Mouse (Mus musculus): ENCODE measurements around the gene Camkv.
A peak's percentile ranks its signal among the peaks of the same experiment; 100 is the strongest.

Camkv gene

DNA sequence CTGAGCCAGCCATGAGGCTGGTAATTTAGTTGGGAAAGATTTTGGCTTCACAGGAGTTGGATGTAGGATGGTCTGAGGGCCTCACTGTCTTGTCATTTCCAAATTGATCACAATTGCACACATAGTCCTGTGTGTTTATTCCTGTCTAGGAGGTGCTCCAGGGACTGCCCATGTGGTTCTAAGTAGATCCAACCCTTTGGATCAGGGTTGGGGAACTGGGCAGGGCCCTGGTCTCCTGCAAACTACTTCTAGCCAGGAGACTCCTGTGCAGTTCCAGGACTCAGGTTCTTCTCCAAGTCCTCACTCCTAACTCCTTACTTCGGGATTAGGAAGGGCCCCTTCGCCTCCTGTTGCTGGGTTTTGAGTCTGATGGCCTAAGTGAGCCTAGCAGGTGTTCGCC is at the start of gene Camkv:
Gene Camkv (plus strand): TSS at position 301 of the 400 bp plus-strand sequence.
- DNase-seq (ENCODE audit: extremely low spot score, low spot score), result no peak

DNA sequence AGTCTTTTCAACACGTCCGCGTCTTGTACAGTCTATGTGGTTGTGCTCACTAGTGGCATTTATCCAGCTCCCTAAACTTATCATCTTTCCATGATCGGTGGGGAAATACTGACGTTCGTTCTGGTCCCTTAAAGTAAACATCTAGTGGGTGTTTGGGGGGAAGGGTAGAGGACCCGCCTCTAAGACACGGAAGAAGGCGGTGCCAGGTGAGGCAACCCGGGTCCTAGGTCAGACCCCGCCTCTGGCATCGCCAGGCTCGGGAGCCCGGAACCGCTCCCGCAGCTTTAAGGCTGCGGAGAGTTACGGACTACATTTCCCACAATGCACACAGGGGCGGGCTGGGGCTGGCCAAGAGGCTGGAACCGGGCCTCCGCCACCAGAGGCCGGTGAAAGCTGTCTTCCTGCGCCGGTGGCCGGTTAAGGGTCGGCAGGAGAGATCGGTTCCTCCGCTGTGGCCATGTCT is 47.6 kb upstream of the Camkv start, which contains the start of gene Mon1a:
Gene Mon1a (plus strand): TSS at position 348 of the 463 bp plus-strand sequence.
- peak; percentile 79 for DNase-seq (ENCODE audit: extremely low spot score, low spot score)

DNA sequence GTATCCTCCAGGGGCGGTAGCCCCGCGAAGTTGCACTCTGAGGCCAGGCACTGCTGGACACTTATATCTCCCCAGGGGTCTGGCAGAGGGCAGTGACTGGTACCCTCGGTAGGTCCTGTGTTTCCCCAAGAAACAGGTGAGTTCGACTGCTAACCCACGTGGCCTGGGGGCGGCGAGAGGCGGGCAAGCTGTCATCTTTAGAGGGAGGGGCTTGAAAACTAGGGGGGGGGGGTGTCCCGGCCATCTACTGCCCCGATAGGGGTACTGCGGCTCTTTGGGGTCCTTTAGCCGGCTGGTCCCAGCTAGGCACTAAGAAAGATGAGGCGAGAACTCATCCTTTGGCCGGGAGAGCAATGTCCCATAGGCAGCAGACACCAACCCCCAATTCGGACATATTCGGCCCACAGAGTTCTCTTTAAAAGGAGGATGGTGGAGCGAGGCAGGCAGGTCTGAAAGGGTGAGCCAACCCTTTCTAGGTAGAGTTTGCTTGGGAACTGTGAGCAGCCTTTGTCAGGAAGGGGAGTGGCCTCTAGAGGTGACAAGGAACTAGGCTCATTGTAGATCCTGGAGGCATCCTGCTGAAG is 47.1 kb upstream of the Camkv start:
- no peak for DNase-seq (ENCODE audit: extremely low spot score, low spot score)

DNA sequence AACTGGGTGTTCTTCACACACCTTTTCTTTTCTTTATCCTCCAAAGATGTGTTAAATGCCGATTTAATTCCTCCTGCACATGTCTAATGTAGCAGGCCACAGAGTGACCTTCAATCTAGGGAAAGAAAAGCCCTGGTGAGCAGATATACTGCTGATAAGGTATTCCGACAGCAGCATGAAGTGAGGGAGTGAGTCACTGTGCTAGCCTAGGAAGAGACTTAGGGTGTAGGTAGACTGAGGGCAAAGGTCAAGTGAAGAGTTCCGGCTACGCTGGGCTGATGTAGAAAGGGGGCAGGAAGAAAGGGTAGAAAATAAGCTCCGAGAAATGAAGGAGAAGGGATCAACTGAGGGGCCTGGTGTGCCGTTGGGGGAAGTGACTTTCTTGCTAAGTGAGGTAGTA is 45.2 kb upstream of the Camkv start:
- no peak for DNase-seq (ENCODE audit: extremely low spot score, low spot score)

DNA sequence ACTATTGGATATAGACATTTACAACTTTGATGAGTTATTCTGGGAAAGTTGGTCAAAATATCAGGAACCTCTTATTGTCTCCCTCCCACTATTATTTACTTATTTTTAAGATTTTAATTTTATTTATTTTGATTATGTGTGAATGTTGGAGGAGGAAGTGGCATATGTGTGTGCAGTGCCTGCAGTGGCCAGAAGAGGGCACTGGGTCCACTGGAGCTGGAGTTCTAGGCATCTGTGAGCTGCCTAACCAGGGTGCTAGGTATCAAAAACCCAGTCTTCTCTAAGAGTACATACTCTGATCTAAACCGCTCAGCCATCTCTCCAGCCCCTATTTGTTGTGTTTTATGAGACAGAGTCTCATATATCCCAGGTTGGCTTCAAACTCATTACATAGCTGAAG is 44.5 kb upstream of the Camkv start:
- no peak for DNase-seq (ENCODE audit: extremely low spot score, low spot score)

DNA sequence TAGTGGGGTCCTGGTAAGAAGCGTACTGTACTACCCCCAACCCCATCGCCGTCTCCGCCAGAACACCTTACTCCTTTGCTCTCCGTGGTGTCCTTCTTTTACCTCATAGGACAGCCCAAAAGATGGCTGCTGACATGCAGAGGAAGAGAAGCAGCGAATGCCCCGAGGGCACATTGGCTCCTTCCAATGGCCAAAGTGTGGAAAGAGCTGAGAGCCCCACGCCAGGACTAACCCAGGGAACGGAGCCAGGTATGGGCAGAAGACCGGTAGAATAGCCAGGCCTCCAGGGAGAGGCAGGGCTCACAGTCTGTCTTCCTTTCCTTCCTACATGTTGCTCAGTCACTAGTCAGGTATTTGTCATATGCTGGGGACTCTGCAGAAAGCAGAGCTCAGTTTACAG is 36.9 kb upstream of the Camkv start:
- no peak for DNase-seq (ENCODE audit: extremely low spot score, low spot score)

DNA sequence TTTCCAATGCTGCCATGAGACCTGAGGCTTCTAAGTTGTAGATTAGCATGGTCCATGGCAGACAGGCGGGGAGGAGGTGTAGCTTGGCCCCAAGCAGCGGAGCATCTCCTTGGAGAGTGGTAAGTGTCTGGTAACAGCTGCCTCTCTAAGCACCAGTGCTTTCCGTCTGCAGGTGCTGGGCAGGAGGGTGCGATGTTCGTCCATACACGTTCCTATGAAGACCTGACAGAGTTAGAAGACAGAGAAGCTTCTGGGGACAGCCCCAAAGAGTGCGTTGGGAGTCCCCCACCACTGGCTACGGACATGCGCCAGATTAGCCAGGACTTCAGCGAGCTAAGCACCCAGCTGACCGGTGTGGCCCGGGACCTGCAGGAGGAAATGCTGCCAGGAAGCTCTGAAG is 35.6 kb upstream of the Camkv start:
- no peak for DNase-seq (ENCODE audit: extremely low spot score, low spot score)

DNA sequence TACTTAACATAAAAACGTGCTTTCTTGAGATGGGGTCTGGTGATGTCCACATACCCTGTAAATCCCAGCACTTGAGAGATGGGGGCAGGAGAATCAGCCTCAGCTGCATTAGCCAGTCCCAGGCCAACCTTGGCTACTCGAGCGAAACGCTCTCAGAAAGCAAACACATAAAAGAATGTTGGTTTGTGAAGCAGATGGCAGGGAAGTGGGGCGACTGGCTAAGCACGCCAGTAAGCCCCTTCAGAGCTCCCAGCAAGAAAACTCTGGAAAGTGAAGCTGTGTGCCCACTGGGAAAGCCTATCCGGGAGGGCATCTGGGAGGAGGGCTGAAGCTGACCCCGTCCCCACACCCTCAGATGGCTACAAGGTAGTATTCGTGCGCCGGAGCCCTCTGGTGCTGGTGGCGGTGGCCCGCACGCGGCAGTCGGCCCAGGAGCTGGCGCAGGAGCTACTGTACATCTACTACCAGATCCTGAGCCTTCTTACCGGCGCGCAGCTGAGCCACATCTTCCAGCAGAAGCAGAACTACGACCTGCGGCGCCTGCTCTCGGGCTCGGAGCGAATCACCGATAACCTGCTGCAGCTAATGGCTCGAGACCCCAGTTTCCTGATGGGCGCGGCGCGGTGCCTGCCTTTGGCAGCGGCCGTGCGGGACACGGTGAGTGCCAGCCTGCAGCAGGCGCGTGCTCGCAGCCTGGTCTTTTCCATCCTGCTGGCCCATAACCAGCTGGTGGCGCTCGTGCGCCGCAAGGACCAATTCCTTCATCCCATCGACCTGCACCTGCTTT is 34.4 kb upstream of the Camkv start:
- peak; percentile 82 for DNase-seq (ENCODE audit: extremely low spot score, low spot score)

DNA sequence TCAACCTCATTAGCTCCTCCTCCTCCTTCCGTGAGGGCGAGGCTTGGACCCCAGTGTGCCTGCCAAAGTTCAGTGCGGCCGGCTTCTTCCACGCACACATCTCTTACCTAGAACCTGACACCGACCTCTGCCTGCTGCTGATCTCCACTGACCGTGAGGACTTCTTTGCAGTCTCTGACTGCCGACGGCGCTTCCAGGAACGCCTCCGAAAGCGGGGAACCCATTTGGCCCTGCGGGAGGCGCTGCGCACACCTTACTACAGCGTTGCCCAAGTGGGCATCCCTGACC is 33.9 kb upstream of the Camkv start:
- no peak for DNase-seq (ENCODE audit: extremely low spot score, low spot score)

DNA sequence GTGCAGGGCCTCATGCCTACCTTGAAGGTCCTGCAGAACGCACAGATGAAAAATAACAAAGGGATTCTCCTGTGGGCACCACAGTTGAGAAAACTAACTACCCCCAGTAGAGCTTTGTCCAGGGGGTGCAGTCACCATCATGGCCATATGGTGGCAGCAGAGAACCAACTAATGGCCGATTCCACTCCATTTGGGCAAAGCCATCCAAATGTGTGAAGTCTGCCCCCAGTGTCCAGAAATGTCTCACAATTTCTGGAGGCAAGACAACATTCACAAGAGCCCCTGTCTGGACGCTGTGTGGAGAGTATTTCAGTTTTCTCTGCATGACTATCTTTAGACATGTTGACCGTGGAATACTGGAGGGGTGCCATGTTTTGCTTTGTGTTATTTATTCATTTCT is 30.7 kb upstream of the Camkv start:
- peak; percentile 89 for DNase-seq (ENCODE audit: extremely low spot score, low spot score)

DNA sequence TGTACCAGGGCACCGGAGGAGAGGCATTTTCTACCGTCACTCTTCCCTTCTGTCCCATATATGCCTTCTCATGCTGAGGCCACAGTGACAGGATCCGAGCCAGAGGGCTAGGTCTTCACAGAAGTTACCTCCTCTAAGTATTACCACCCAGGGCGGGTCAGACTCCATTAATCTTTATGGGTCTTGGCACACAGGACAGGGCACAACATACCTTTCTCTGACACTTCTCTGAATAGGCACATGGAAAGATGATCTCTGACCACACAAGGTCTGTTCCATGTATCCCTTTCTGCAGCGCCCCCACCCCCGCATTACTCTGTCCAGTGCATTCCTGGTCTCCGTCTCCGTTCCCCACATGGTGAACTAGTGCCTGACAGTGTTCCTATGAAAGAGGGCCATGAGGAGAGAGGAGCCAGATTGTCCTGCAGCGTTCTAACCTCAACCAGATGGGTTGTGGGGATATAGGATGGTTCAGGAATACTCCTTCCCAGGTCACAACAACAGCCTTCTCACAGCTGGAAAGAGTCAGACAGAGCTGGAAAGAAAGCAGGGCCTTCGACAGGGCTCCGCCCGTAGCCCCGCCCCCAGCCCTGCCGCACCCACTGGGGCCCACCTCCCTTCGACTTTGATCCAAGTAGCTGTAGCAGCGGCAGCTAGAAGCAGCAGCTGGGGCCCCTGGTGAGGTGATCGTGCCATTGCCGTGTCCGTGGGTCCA is 29.1 kb upstream of the Camkv start, which contains the start of gene Mst1r:
Gene Mst1r (plus strand): TSS at position 622 of the 715 bp plus-strand sequence.
- peak; percentile 65 for DNase-seq (ENCODE audit: extremely low spot score, low spot score)

DNA sequence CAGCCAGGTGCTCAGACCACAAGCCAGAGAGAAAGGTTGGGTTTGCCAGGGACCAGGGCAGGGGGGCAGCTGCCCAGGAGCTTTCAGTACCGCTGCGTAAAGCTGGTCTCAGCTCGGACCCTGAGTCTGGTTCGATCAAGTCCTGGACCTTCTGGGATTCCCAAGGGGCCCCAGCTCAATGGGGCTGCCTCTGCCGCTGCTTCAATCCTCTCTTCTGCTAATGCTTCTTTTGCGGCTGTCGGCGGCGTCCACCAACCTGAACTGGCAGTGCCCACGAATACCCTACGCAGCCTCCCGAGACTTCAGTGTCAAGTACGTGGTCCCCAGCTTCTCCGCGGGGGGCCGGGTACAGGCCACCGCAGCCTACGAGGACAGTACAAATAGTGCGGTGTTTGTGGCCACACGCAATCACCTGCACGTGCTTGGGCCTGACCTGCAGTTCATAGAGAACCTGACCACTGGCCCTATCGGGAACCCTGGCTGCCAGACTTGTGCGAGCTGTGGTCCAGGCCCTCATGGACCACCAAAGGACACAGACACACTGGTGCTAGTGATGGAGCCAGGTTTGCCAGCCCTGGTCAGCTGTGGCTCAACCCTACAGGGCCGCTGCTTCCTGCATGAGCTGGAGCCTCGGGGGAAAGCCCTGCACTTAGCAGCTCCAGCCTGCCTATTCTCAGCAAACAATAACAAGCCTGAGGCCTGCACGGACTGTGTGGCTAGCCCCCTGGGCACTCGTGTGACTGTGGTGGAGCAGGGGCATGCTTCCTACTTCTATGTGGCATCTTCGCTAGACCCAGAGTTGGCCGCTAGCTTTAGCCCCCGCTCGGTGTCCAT is 28.3 kb upstream of the Camkv start:
- no peak for DNase-seq (ENCODE audit: extremely low spot score, low spot score)

DNA sequence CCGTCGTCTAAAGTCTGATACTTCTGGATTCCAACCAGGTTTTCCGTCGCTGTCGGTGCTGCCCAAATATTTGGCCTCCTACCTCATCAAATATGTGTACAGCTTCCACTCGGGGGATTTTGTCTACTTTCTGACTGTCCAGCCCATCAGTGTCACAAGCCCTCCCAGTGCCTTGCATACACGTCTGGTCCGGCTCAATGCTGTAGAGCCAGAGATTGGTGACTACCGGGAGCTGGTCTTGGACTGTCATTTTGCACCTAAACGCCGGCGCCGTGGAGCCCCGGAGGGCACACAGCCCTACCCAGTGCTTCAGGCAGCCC is 27.7 kb upstream of the Camkv start:
- DNase-seq (ENCODE audit: extremely low spot score, low spot score), result no peak

DNA sequence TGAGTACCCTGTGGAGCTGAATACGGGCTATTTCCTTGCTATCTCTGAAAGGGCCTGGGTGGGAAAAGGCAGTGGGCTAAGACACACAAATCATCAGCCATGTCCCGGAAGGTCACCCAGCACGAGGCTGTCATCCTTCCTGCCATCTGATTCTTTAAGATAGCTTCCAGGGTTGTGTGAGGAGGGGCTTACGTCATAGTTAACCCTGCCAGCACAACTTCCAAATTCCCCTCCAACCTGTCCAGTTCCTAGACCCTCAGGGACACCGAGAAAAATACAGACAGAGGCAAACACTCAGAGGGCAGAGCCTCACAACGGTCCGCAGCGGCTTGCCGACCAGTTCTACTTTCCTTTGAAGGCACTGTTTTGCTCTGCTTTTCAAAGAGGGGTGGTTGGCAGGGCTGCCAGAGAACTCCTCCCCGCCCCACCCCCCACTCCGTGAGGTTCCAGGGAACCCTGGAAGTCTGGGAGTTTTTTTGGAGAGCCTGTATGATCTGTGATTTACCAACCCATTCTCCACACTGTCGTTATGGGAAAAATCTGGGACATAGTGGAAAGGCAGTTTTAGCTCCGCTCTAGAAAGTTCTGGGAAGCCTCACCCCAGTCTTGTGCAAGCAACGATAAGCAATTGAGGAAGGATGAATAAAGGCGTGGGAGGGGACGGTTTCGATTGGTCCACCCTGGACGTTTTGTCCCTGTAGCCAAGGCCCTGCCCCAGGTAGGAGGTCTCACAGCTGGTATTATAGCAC is 26.9 kb upstream of the Camkv start:
- DNase-seq (ENCODE audit: extremely low spot score, low spot score), result no peak

DNA sequence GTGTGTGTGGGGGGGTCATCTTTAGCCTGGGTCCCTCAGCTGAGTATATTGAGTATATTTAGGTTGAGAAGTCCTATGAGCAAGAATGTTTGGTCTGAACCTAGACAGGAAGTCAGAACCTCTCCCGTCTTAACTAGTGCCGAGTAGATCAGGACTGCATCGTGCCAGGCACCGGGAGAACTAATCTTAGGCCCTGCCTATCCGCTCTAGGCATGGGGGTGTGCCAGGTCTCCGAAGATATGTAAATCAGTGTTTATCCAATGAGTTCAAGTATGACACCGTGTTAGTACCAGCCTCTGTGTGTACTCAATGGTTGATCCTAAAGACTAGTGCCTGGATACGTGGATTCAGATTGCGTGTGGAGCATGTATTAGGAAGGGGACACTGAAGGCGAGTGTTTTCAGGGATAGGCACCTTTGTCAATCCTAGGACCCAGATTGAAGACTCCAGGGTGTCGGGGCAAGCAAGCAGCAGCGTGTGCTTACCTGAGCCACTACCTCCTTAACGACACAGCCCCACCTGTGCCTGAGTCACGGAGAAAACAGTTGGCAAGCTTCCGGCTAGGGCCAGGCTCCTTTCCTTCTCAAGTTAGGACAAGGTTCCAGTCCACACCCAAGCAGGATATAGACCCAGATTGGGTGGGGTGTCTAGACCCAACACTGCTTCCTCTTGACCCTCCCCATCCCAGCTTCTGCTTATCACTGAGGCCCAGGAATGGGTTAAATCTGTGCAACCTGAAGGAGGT is 25.3 kb upstream of the Camkv start:
- no peak for DNase-seq (ENCODE audit: extremely low spot score, low spot score)

DNA sequence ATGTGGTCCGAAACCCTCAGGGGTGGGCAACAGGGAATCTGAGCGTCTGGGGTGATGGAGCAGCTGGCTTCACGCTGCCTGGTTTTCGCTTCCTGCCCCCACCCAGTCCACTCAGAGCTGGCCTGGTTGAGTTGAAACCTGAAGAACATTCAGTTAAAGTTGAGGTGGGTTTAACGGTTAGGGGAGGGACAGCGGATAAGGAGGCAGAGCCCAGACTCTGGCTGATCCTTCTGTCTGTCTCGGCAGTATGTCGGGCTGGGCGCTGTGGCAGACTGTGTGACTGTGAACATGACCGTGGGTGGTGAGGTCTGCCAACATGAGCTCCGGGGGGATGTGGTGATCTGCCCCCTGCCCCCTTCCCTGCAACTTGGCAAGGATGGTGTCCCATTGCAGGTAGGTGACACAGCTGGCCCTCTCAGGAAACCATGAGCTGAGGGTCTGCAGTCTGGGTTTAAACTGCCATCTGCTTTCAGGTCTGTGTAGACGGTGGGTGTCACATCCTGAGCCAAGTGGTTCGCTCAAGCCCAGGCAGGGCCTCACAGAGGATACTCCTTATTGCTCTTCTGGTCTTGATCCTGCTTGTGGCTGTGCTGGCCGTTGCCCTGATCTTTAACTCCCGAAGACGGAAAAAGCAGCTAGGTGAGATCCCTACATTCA is 20.6 kb upstream of the Camkv start:
- no peak for DNase-seq (ENCODE audit: extremely low spot score, low spot score)

DNA sequence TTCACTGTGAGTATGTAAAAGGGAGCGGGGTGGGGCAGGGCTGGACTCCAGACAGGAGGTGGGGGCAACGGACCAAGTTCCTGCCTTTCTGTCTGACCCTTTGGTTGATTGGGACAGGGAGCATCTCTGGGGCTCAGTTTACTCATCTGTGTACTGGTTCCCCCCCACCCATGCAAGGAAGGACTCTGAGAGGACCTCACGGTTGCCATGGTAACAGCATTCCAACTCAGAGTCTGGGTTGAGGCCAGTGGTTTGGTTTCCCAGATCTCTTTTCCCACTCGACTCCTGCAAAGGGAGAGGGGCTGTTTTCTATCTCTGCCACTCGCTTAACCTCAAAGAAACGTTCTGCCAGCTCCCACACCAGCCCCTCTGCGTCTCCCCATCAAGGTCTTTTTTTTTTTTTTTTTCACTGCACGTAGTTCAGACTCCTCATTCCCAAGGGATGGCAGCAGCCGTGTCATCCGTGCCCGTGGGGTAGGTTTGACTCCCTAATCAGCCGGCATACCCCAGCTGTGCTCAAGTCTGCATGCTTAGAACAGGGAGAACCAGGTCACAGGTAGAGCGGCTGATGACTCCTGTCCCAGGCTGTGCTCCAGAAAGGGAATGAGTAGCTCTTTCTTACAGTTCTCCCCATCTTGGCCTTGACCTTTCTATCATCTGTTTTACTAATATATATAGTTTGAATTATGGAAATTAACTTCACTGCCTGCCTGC is 17.4 kb upstream of the Camkv start:
- no peak for DNase-seq (ENCODE audit: extremely low spot score, low spot score)

DNA sequence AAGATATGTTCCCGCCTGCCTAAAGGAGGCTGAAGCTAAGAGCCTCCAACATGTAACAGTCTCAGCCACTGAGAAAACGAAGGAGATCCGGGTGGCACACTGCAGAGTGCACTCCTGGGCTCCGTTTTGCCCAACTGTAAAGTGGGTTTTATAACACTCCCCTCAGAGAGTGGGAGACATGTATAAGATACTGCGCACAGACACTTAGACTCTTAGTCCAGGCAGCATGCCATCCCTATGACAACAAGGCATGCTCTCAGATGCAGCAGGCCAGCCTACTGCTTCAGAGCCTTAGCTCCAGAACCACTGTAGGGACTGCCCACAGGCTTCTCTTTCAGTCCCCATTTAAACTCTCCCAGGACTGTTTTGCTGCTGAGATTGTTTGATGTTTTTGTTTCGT is 16.6 kb upstream of the Camkv start:
- DNase-seq (ENCODE audit: extremely low spot score, low spot score), result no peak

DNA sequence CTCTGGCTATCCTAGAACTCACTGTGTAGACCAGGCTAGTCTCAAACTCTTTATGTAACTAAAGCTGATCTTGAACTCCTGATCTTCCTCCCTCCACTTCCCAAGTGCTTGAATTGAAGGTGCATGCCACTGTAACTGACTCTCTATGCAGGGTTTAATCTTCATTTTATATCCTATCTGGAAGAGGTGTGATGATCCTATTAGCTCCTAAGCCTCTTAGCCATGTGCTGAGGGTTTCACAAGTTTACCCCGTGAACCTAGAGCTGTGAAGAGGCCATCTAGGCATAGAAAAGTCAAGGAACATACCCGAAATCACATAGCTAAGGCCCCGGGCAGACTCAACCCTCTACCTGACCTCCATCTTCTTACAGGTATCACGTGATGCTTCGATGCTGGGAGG is 16.0 kb upstream of the Camkv start:
- DNase-seq (ENCODE audit: extremely low spot score, low spot score), result no peak

Measured in neural tube, embryonic 10.5 days (tissue).